Mouse (Mus musculus) liver, postnatal 0 days (tissue): ENCODE results near the gene Car11. TPM values are rescaled to one million over a fixed set of nuclear protein-coding genes. Genes with fewer than 3 reads are reported as not detected.

Experiments
- ATAC-seq: fragments of 200-750 bp; cut with Nextera tagmentation; 2 replicates; pipeline ENCODE4 v1.8.0; 2017; ENCODE audit warnings: mild to moderate bottlenecking, moderate library complexity
- DNase-seq: peaks from one replicate; pipeline ENCODE4 v3.0.0-alpha.2; 2016
- H3K27ac ChIP-seq: fragments of 300-500 bp; sonication (generic); 2 replicates; pipeline ENCODE4 v1.5.1; 2014; ENCODE audit warnings: antibody characterized with exemption, moderate library complexity, mild to moderate bottlenecking, low read depth
- H3K27me3 ChIP-seq: fragments of 300-500 bp; sonication (generic); 2 replicates; pipeline ENCODE4 v1.6.1; 2014; ENCODE audit warnings: low read length, control low read depth, mixed read lengths; ENCODE audit not compliant: insufficient read depth
- H3K36me3 ChIP-seq: fragments of 300-500 bp; sonication (generic); replicated peaks from 2 replicates; pipeline ENCODE4 v1.6.1; 2014; ENCODE audit warnings: mild to moderate bottlenecking, control low read depth, low read length, moderate library complexity, mixed read lengths; ENCODE audit not compliant: insufficient read depth
- H3K4me1 ChIP-seq: fragments of 300-500 bp; sonication (generic); 2 replicates; pipeline ENCODE4 v1.6.1; 2014; ENCODE audit warnings: antibody characterized with exemption, mild to moderate bottlenecking, control low read depth; ENCODE audit not compliant: insufficient read depth
- H3K4me2 ChIP-seq: fragments of 300-500 bp; sonication (generic); 2 replicates; pipeline ENCODE4 v1.6.1; 2014; ENCODE audit warnings: low read depth, mild to moderate bottlenecking, low read length, moderate library complexity, mixed read lengths
- H3K4me3 ChIP-seq: fragments of 300-500 bp; sonication (generic); 2 replicates; pipeline ENCODE4 v1.5.1; 2014; ENCODE audit warnings: low read depth, low read length
- H3K9ac ChIP-seq: fragments of 300-500 bp; sonication (generic); replicated peaks from 2 replicates; pipeline ENCODE4 v1.6.1; 2014; ENCODE audit warnings: mild to moderate bottlenecking, moderate library complexity
- H3K9me3 ChIP-seq: fragments of 300-500 bp; sonication (generic); 2 replicates; pipeline ENCODE4 v1.6.1; 2016; ENCODE audit warnings: mild to moderate bottlenecking, control low read depth, low read length, mixed read lengths
- CTCF ChIP-seq: sonication (generic); IDR thresholded peaks from 2 replicates; pipeline ENCODE4 v1.5.1; 2016; ENCODE audit warnings: antibody characterized with exemption, low read depth
- EP300 ChIP-seq: IDR thresholded peaks from 2 replicates; pipeline ENCODE4 v1.6.1; 2016; ENCODE audit warnings: antibody characterized with exemption, low read depth, mild to moderate bottlenecking
- WGBS: fragments of 180-500 bp; shearing (Covaris S2); extraction: QIAGEN DNeasy Blood & Tissue Kit; methylation state at CpG from one replicate; pipeline ENCODE4 v1.1.7; 2014; ENCODE audit not compliant: insufficient replicate concordance; 5-methylcytosine and 5-hydroxymethylcytosine counted together
- polyA plus RNA-seq: library from polyadenylated mRNA; unstranded; fragments of >200 nt; fragmentation: Nextera tagmentation; extraction: Ambion mirVana; gene quantifications from 2 replicates; pipeline ENCODE4 v1.2.1, GENCODE M21; 2015

Gene Car11
- polyA plus RNA-seq, 1 experiment from 2014 or later, result 0.15 TPM

GRCm38 (mm10) chr7:45689099-45689498 is 10.5 kb upstream of the Car11 start:
- H3K27me3 ChIP-seq, result no peaks in the 10 kb centered on the region
- ATAC-seq (no peak), DNase-seq (no peak)
- no peaks in the 10 kb centered on the region for H3K9me3 ChIP-seq
- no peak for TF ChIP-seq EP300
- TF ChIP-seq CTCF, result no peak
- H3K4me3 ChIP-seq, result no peak overlapping the region
- no peak overlapping the region for H3K4me2 ChIP-seq
- H3K9ac ChIP-seq, result no peak overlapping the region
- 53% methylated on average over 6 of the region's 6 CpGs for WGBS
- no peak overlapping the region for H3K27ac ChIP-seq
- no peaks in the 10 kb centered on the region for H3K36me3 ChIP-seq
- H3K4me1 ChIP-seq, result no peaks in the 10 kb centered on the region

DNA sequence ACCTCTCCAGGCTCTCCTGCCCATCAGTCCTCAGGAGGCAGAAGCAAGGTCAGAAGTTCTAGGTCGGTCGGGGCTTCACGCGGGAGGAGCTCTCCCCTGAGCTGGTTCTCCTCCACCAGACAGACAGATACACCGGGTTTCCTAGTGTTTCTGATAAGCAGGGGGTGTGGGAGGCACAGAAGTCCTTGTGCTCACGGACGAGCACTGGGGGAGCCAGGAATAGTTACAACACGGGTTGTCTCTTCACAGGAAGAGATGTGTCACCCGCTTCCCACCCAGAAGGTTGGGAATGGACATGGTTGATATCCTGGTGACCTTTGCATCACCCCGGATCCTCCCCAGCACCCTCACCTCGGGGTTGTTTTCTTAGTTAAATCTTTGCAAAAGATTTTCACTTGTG is 9.8 kb upstream of the Car11 start:
- TF ChIP-seq EP300 (no peak), CTCF (no peak)
- H3K27ac ChIP-seq, result no peak overlapping the region
- 58% methylated on average over 11 of the region's 11 CpGs for WGBS
- no peak overlapping the region for H3K4me2 ChIP-seq
- H3K4me3 ChIP-seq, result no peak overlapping the region
- no peaks in the 10 kb centered on the region for H3K27me3 ChIP-seq
- ATAC-seq, result 0 out of 2 replicates have a peak, but pooled peaks have one; percentile 20
- no peaks in the 10 kb centered on the region for H3K9me3 ChIP-seq
- no peak overlapping the region for H3K9ac ChIP-seq
- no peaks in the 10 kb centered on the region for H3K36me3 ChIP-seq
- no peak for DNase-seq
- H3K4me1 ChIP-seq, result no peaks in the 10 kb centered on the region

- Histone ChIP-seq H3K9me3 (no peaks in the 10 kb centered on the region), H3K27me3 (no peaks in the 10 kb centered on the region), H3K9ac (no peak overlapping the region), H3K36me3 (no peaks in the 10 kb centered on the region), H3K4me1 (no peaks in the 10 kb centered on the region), H3K4me2 (no peak overlapping the region), H3K27ac (no peak overlapping the region), H3K4me3 (no peak overlapping the region)
- WGBS, result 57% methylated on average over 2 of the region's 2 CpGs
- TF ChIP-seq CTCF, result no peak
- peak; percentile 12; the same call in 1 of the 2 replicates for TF ChIP-seq EP300
- DNase-seq (no peak), ATAC-seq (peak; percentile 67)
These were observed 7.3 kb upstream of the Car11 start for GRCm38 (mm10) chr7:45692364-45692763.

GRCm38 (mm10) chr7:45693921-45694591 is 5.6 kb upstream of the Car11 start, which contains the start of gene Sec1:
TSS of gene Sec1 (minus strand) at chr7:45694402.
- DNase-seq, result no peak
- Histone ChIP-seq H3K27ac (no peak within 1 kb of the TSS), H3K36me3 (no peaks in the 10 kb centered on the region), H3K9me3 (no peaks in the 10 kb centered on the region), H3K9ac (no peak within 1 kb of the TSS), H3K4me3 (no peak within 1 kb of the TSS), H3K4me1 (no peaks in the 10 kb centered on the region), H3K4me2 (no peak within 1 kb of the TSS), H3K27me3 (peaks cover 8% of the 10 kb centered on the region)
- ATAC-seq, result no peak
- WGBS, result 89% methylated on average over 50 of the region's 50 CpGs
- TF ChIP-seq EP300, result no peak
- TF ChIP-seq CTCF, result no peak

DNA sequence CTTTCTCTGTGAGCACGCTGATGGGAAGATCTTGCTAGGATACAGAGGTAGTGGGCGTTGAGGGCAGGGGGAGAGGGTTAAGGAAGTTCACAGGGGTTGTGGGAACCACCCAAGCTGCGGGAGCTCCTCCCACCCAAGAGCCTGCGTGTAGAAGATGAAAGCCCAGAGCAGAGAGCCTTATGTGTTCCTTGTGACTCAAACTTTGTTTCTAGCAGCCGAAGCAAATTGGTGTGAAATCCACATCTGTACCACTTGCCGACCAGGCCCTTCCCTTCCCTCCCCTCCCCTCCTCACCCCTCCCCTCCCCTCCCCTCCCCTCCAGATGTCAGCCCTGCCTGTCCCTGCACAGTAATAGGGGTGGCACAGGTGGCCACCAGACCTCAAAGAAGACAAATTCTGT is 4.5 kb upstream of the Car11 start:
- Histone ChIP-seq H3K4me3 (no peak overlapping the region), H3K9ac (no peak overlapping the region), H3K4me2 (no peak overlapping the region), H3K9me3 (no peaks in the 10 kb centered on the region), H3K36me3 (no peaks in the 10 kb centered on the region), H3K27ac (no peak overlapping the region), H3K27me3 (peaks cover 19% of the 10 kb centered on the region), H3K4me1 (peaks cover 4% of the 10 kb centered on the region)
- 24% methylated on average over 6 of the region's 6 CpGs for WGBS
- TF ChIP-seq CTCF (no peak), EP300 (no peak)
- ATAC-seq (no peak), DNase-seq (no peak)

- Histone ChIP-seq H3K4me2 (no peak overlapping the region), H3K27ac (no peak overlapping the region), H3K9ac (no peak overlapping the region), H3K27me3 (peaks cover 31% of the 10 kb centered on the region), H3K9me3 (no peaks in the 10 kb centered on the region), H3K4me3 (no peak overlapping the region), H3K36me3 (no peaks in the 10 kb centered on the region), H3K4me1 (peaks cover 10% of the 10 kb centered on the region)
- 67% methylated on average over 5 of the region's 7 CpGs for WGBS
- TF ChIP-seq EP300, result no peak
- no peak for TF ChIP-seq CTCF
- no peak for DNase-seq
- no peak for ATAC-seq
These were observed 1.7 kb upstream of the Car11 start for GRCm38 (mm10) chr7:45697894-45698293.
